ENCODE assay signal across 10 mouse cellular contexts in the genomic region with DNA sequence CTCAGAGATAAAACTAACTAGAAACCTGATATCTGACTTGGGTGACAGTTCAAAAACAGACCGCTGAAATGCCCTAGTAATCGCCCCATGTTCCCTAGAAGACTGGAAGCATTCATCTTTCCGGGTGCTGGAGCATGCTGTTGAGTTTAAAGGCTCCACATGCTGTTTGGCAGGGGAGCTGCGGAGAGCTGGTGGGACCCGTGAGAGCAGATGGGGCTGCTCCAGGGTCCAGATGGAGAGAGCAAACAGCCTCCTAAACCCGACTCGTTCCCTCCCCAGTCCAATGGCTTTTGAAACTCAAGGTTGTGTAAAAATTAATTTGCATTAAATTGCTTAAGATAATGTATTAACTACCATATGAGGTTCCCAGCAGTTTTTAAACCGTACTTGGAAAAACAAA. TPM values are rescaled to one million over a fixed set of nuclear protein-coding genes. Genes with fewer than 3 reads are reported as not detected.
DNase-seq lines count a peak whose midpoint lies in the region; ATAC-seq lines count a peak whose summit lies in the region.
"Had no signal": no experiment of that assay in that cellular context is flagged by ENCODE, and none has a peak within 500 bp of the region (broad histone marks: within the 10 kb centered on the region; RNA-seq: fewer than 3 reads in every experiment).

No protein-coding gene starts in this region.

- no peaks in the 10 kb centered on the region for H3K9me3 ChIP-seq in heart, embryonic 10.5 days
- H3K9me3 ChIP-seq in heart, embryonic 11.5 days (replicated peaks; ENCODE audit: control insufficient read depth, low read length) = no peaks in the 10 kb centered on the region
- H3K9me3 ChIP-seq in neural tube, embryonic 13.5 days = no peaks in the 10 kb centered on the region
- no peaks in the 10 kb centered on the region for H3K9me3 ChIP-seq in hindbrain, embryonic 11.5 days (ENCODE audit: control insufficient read depth, low read length)
- H3K9me3 ChIP-seq in limb, embryonic 13.5 days = no peaks in the 10 kb centered on the region

- no peaks in the 10 kb centered on the region for H3K27me3 ChIP-seq in heart, embryonic 10.5 days (ENCODE audit: insufficient read depth, poor library complexity, severe bottlenecking)
- H3K27me3 ChIP-seq in heart, embryonic 11.5 days (ENCODE audit: control insufficient read depth, insufficient read depth, low read length) = no peaks in the 10 kb centered on the region
- H3K27me3 ChIP-seq in neural tube, embryonic 13.5 days = no peaks in the 10 kb centered on the region
- no peaks in the 10 kb centered on the region for H3K27me3 ChIP-seq in hindbrain, embryonic 11.5 days (ENCODE audit: control insufficient read depth, insufficient read depth, low read length)
- H3K27me3 ChIP-seq in limb, embryonic 13.5 days = peaks cover 16% of the 10 kb centered on the region

- peaks cover 38% of the 10 kb centered on the region for H3K4me1 ChIP-seq in heart, embryonic 10.5 days
- H3K4me1 ChIP-seq in heart, embryonic 11.5 days (ENCODE audit: control insufficient read depth, insufficient read depth, low read length) = peaks cover 17% of the 10 kb centered on the region
- H3K4me1 ChIP-seq in neural tube, embryonic 13.5 days (replicated peaks) = peaks cover 22% of the 10 kb centered on the region
- H3K4me1 ChIP-seq in hindbrain, embryonic 11.5 days (replicated peaks; ENCODE audit: control insufficient read depth, insufficient read depth, low read length) = no peaks in the 10 kb centered on the region; the same call in 1 of the 2 replicates
- H3K4me1 ChIP-seq in limb, embryonic 13.5 days = peaks cover 20% of the 10 kb centered on the region

- peak; percentile 70 for DNase-seq in heart, embryonic 10.5 days (ENCODE audit: low spot score)
- DNase-seq in neural tube, embryonic 10.5 days (ENCODE audit: extremely low spot score, low spot score) = no peak
- DNase-seq in hindbrain, embryonic 11.5 days (ENCODE audit: low spot score) = peak; percentile 41
- DNase-seq in gastrocnemius, postnatal 4 days (ENCODE audit: low spot score in 2 of 2) = no peak
- DNase-seq in liver = no peak
- DNase-seq: heart, postnatal 36 days had no signal

- no peaks in the 10 kb centered on the region for H3K36me3 ChIP-seq in heart, embryonic 10.5 days
- no peaks in the 10 kb centered on the region for H3K36me3 ChIP-seq in heart, embryonic 11.5 days (ENCODE audit: control insufficient read depth, insufficient read depth, low read length)
- H3K36me3 ChIP-seq in neural tube, embryonic 13.5 days = no peaks in the 10 kb centered on the region
- no peaks in the 10 kb centered on the region for H3K36me3 ChIP-seq in hindbrain, embryonic 11.5 days (ENCODE audit: control insufficient read depth, insufficient read depth, low read length)
- H3K36me3 ChIP-seq in limb, embryonic 13.5 days = no peaks in the 10 kb centered on the region

- H3K4me2 ChIP-seq in heart, embryonic 11.5 days = no peak overlapping the region
- H3K4me2 ChIP-seq in neural tube, embryonic 13.5 days = no peak overlapping the region
- no peak overlapping the region for H3K4me2 ChIP-seq in hindbrain, embryonic 11.5 days (replicated peaks; ENCODE audit: low read depth, low read length)
- no peak overlapping the region; the same call in 1 of the 2 replicates for H3K4me2 ChIP-seq in limb, embryonic 13.5 days (replicated peaks)

- H3K9ac ChIP-seq in heart, embryonic 11.5 days (ENCODE audit: low read depth, low read length) = no peak overlapping the region
- H3K9ac ChIP-seq in neural tube, embryonic 13.5 days = no peak overlapping the region
- no peak overlapping the region for H3K9ac ChIP-seq in hindbrain, embryonic 11.5 days (ENCODE audit: low read depth, low read length)
- H3K9ac ChIP-seq in limb, embryonic 13.5 days = no peak overlapping the region
- H3K9ac ChIP-seq: liver, embryonic 14.5 days had no signal

- H3K27ac ChIP-seq in heart, embryonic 10.5 days = peak overlapping the region; percentile 82
- no peak overlapping the region; the same call in 1 of the 2 replicates for H3K27ac ChIP-seq in heart, embryonic 11.5 days (ENCODE audit: low read depth, low read length)
- H3K27ac ChIP-seq in neural tube, embryonic 13.5 days (replicated peaks) = peak overlapping the region; percentile 23; the same call in 1 of the 2 replicates
- peak overlapping the region; percentile 56; the same call in 1 of the 2 replicates for H3K27ac ChIP-seq in hindbrain, embryonic 11.5 days (ENCODE audit: low read depth, low read length)
- H3K27ac ChIP-seq in limb, embryonic 13.5 days = 0 out of 2 replicates have a peak overlapping the region, but pooled peaks have one; percentile 44
- H3K27ac ChIP-seq: liver, embryonic 14.5 days had no signal

- no peak for ATAC-seq in heart, embryonic 11.5 days (replicated peaks; ENCODE audit: insufficient number of reproducible peaks, low FRiP score, low TSS enrichment)
- ATAC-seq in neural tube, embryonic 13.5 days (ENCODE audit: low read depth) = no peak
- peak; percentile 36; the same call in 1 of the 2 replicates for ATAC-seq in hindbrain, embryonic 11.5 days (ENCODE audit: low FRiP score)
- no peak for ATAC-seq in limb, embryonic 13.5 days (ENCODE audit: low FRiP score, low read depth)

- H3K4me3 ChIP-seq in heart, embryonic 10.5 days = no peak overlapping the region
- no peak overlapping the region for H3K4me3 ChIP-seq in heart, embryonic 11.5 days (ENCODE audit: low read depth, low read length)
- H3K4me3 ChIP-seq in neural tube, embryonic 13.5 days = no peak overlapping the region
- H3K4me3 ChIP-seq in hindbrain, embryonic 11.5 days (ENCODE audit: low read depth, low read length) = no peak overlapping the region
- H3K4me3 ChIP-seq in limb, embryonic 13.5 days = no peak overlapping the region

- WGBS in heart, embryonic 10.5 days = 40% methylated on average over 8 of the region's 8 CpGs
- 31% methylated on average over 8 of the region's 8 CpGs for WGBS in heart, embryonic 11.5 days (ENCODE audit: insufficient replicate concordance)
- 21% methylated on average over 8 of the region's 8 CpGs for WGBS in neural tube, embryonic 13.5 days
- WGBS in hindbrain, embryonic 11.5 days = 27% methylated on average over 8 of the region's 8 CpGs
- 20% methylated on average over 8 of the region's 8 CpGs for WGBS in limb, embryonic 13.5 days

RNA-seq across cellular contexts. Expression of gene Ttc30a1, which starts 16.9 kb away (rescaled TPM):
- polyA plus RNA-seq in heart, embryonic 10.5 days (2016; fragmentation: Nextera tagmentation; extraction: Ambion mirVana) = 7.0 and 7.4 TPM in 2 replicates
- 6.6 and 7.1 TPM in 2 replicates for polyA plus RNA-seq in heart, embryonic 11.5 days (2014; fragmentation: Nextera tagmentation; extraction: Ambion mirVana)
- 7.9 TPM in 2 replicates for polyA plus RNA-seq in neural tube, embryonic 13.5 days (2015; fragmentation: Nextera tagmentation; extraction: Ambion mirVana)
- polyA plus RNA-seq in hindbrain, embryonic 11.5 days (2014; fragmentation: Nextera tagmentation; extraction: Ambion mirVana) = 9.2 and 12.1 TPM in 2 replicates
- 8.4 and 9.3 TPM in 2 replicates for polyA plus RNA-seq in limb, embryonic 13.5 days (2015; fragmentation: Nextera tagmentation; extraction: Ambion mirVana)
- total RNA-seq in gastrocnemius, postnatal 4 days (2021) = 1 to 10 TPM; 2.0 to 2.5 TPM

RNA-seq across cellular contexts. Expression of gene Ttc30a2, which starts 20.7 kb away (rescaled TPM):
- polyA plus RNA-seq in heart, embryonic 10.5 days (2016; fragmentation: Nextera tagmentation; extraction: Ambion mirVana) = 0.60 and 0.64 TPM in 2 replicates
- polyA plus RNA-seq in heart, embryonic 11.5 days (2014; fragmentation: Nextera tagmentation; extraction: Ambion mirVana) = 0.75 and 1.1 TPM in 2 replicates
- polyA plus RNA-seq in neural tube, embryonic 13.5 days (2015; fragmentation: Nextera tagmentation; extraction: Ambion mirVana) = 0.65 and 1.1 TPM in 2 replicates
- polyA plus RNA-seq in hindbrain, embryonic 11.5 days (2014; fragmentation: Nextera tagmentation; extraction: Ambion mirVana) = 0.86 and 1.2 TPM in 2 replicates
- polyA plus RNA-seq in limb, embryonic 13.5 days (2015; fragmentation: Nextera tagmentation; extraction: Ambion mirVana) = 0.37 and 0.42 TPM in 2 replicates
- total RNA-seq in gastrocnemius, postnatal 4 days (2021) = under 1 TPM; 0.21 to 0.22 TPM

Comparison
In these comparisons a context has a peak if more than half of its experiments do, and no peak if none do; other contexts are left out.
1. DNase-seq: peak in heart, embryonic 10.5 days (single experiment) and hindbrain, embryonic 11.5 days (single experiment); none in neural tube, embryonic 10.5 days (single experiment), gastrocnemius, postnatal 4 days (0 of 2) and liver (single experiment).